Mouse (Mus musculus) urinary bladder, postnatal 36 days (tissue): ENCODE measurements at regions not wholly inside any gene's neighbourhood (a gene's known extent, or its start where the extent isn't known, plus 50 kb on each side); places are given as distances from the start of the nearest gene placed in this dataset.

Experiments used
- DNase-seq, 2 experiments: peaks; one replicate each; pipeline ENCODE4 v3.0.0; 2022; ENCODE audit warnings: low spot score in 2 of 2, mixed read lengths in 1 of 2

GRCm38 (mm10) chr9:115611713-115612112, 297.5 kb upstream of the Gadl1 start:
- no peak for DNase-seq

- no peak for DNase-seq
Measured at GRCm38 (mm10) chr9:115612908-115613307, 296.3 kb upstream of the Gadl1 start.

GRCm38 (mm10) chr9:115614007-115614406, 295.2 kb upstream of the Gadl1 start:
- DNase-seq: no peak

- no peak for DNase-seq
Measured at GRCm38 (mm10) chr9:115617909-115618308, 291.3 kb upstream of the Gadl1 start.

- peak in 1 of 2 experiments; percentile 4 for DNase-seq
Measured at GRCm38 (mm10) chr9:115623948-115624347, 285.3 kb upstream of the Gadl1 start.

- no peak for DNase-seq
Measured at GRCm38 (mm10) chr9:115624721-115625496, 284.3 kb upstream of the Gadl1 start.

GRCm38 (mm10) chr9:115627551-115627950, 281.7 kb upstream of the Gadl1 start:
- no peak for DNase-seq

GRCm38 (mm10) chr9:115637114-115637513, 272.1 kb upstream of the Gadl1 start:
- DNase-seq: no peak

GRCm38 (mm10) chr9:115640781-115641180, 268.5 kb upstream of the Gadl1 start:
- DNase-seq: no peak

- DNase-seq: no peak
Measured at GRCm38 (mm10) chr9:115642032-115642431, 267.2 kb upstream of the Gadl1 start.

- no peak for DNase-seq
Measured at GRCm38 (mm10) chr9:115644953-115645352, 264.3 kb upstream of the Gadl1 start.

GRCm38 (mm10) chr9:115646226-115646625, 263.0 kb upstream of the Gadl1 start:
- no peak for DNase-seq

- DNase-seq: no peak
Measured at GRCm38 (mm10) chr9:115651708-115652107, 257.5 kb upstream of the Gadl1 start.

- no peak for DNase-seq
Measured at GRCm38 (mm10) chr9:115653116-115653515, 256.1 kb upstream of the Gadl1 start.

- DNase-seq: no peak
Measured at GRCm38 (mm10) chr9:115654933-115655332, 254.3 kb upstream of the Gadl1 start.

GRCm38 (mm10) chr9:115656538-115656937, 252.7 kb upstream of the Gadl1 start:
- DNase-seq: no peak

GRCm38 (mm10) chr9:115656994-115657713, 252.1 kb upstream of the Gadl1 start:
- no peak for DNase-seq

GRCm38 (mm10) chr9:115658477-115658876, 250.8 kb upstream of the Gadl1 start:
- DNase-seq: no peak

GRCm38 (mm10) chr9:115660371-115660770, 248.9 kb upstream of the Gadl1 start:
- no peak for DNase-seq

- no peak for DNase-seq
Measured at GRCm38 (mm10) chr9:115661834-115662425, 247.3 kb upstream of the Gadl1 start.

GRCm38 (mm10) chr9:115665337-115666004, 243.8 kb upstream of the Gadl1 start:
- no peak for DNase-seq

- no peak for DNase-seq
Measured at GRCm38 (mm10) chr9:115666530-115666929, 242.7 kb upstream of the Gadl1 start.
